25 mouse cellular contexts compared by ENCODE assay signal in genomic region chr5:83852022-83852421, GRCm38 (mm10).
"Had no signal": no experiment of that assay in that cellular context is flagged by ENCODE, and none has a peak within 500 bp of the region (broad histone marks: within the 10 kb centered on the region; RNA-seq: fewer than 3 reads in every experiment).

No protein-coding gene starts in this region.

- ATAC-seq: inflammation-experienced regulatory T-cells, adult 6 months; intestine, embryonic 15.5 days; intestine, postnatal 0 days had no signal

- H3K27ac ChIP-seq: gastrocnemius, adult 2 months; heart, adult 2 months; hindbrain, embryonic 10.5 days; hindbrain, embryonic 12.5 days; hindbrain, embryonic 14.5 days; intestine, embryonic 15.5 days; layer of hippocampus, adult 2 months; left cerebral cortex, adult 2 months; limb, embryonic 10.5 days; limb, embryonic 12.5 days; liver, embryonic 13.5 days had no signal

- H3K36me3 ChIP-seq: heart, embryonic 12.5 days; hindbrain, embryonic 10.5 days; hindbrain, embryonic 12.5 days; intestine, embryonic 15.5 days; limb, embryonic 10.5 days; limb, embryonic 12.5 days; liver, embryonic 13.5 days had no signal

- H3K9me3 ChIP-seq: heart, embryonic 12.5 days; hindbrain, embryonic 10.5 days; hindbrain, embryonic 12.5 days; intestine, embryonic 15.5 days; limb, embryonic 10.5 days; limb, embryonic 12.5 days; liver, embryonic 13.5 days had no signal

- H3K4me3 ChIP-seq: gastrocnemius, adult 2 months; heart, adult 2 months; heart, embryonic 12.5 days; hindbrain, embryonic 10.5 days; hindbrain, embryonic 12.5 days; intestine, embryonic 15.5 days; layer of hippocampus, adult 2 months; left cerebral cortex, adult 2 months; limb, embryonic 10.5 days; limb, embryonic 12.5 days; liver, embryonic 13.5 days had no signal

- H3K9ac ChIP-seq: heart, embryonic 12.5 days; hindbrain, embryonic 12.5 days; hindbrain, embryonic 14.5 days; intestine, embryonic 15.5 days; limb, embryonic 12.5 days; liver, embryonic 13.5 days had no signal

- DNase-seq: gastrocnemius, adult 2 months; gastrocnemius, postnatal 10 days; gastrocnemius, postnatal 25 days; heart, adult 2 months; heart, postnatal 14 days; heart, postnatal 4 days; kidney, adult 18-20 months; kidney, adult 8-10 months; kidney, postnatal 10 days; kidney, postnatal 25 days; kidney, postnatal 4 days; liver; liver, embryonic 13.5 days had no signal

- H3K4me1 ChIP-seq: heart, embryonic 12.5 days; hindbrain, embryonic 10.5 days; hindbrain, embryonic 12.5 days; intestine, embryonic 15.5 days; limb, embryonic 10.5 days; limb, embryonic 12.5 days; liver, embryonic 13.5 days had no signal

- H3K27me3 ChIP-seq: heart, embryonic 12.5 days; hindbrain, embryonic 12.5 days; intestine, embryonic 15.5 days; limb, embryonic 12.5 days; liver, embryonic 13.5 days had no signal

- H3K4me2 ChIP-seq: heart, embryonic 12.5 days; hindbrain, embryonic 12.5 days; hindbrain, embryonic 14.5 days; intestine, embryonic 15.5 days; limb, embryonic 12.5 days; liver, embryonic 11.5 days; liver, embryonic 13.5 days had no signal
